Mouse (Mus musculus): ENCODE data around the gene Pomgnt2.

DNA sequence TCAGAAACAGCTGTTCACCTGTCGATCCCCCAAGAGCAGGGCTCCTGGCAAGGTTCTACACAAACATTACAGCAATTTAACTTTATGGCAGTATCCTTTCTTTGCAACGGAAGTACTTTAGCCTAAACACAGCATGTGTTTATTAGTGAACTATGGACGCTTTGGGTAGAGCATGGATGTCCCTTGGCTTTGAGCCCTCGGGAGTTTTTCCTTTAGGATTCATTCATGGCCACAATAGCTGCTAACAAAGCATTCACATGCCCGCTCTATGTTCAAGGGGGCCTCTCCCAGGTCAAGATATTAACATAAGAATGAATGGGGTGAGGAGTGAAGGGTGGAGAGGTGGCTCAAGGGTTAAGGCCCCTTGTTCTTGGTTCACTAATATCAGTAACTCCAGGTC, 7.4 kb downstream of the Pomgnt2 start:
- TF ChIP-seq CTCF (IDR thresholded peaks at IDR 0.05; ENCODE audit: extremely low read depth, insufficient read depth, low read length) (no peak), POLR2A (IDR thresholded peaks at IDR 0.05; ENCODE audit: extremely low read depth, insufficient read depth, low read length) (no peak)
